Mouse (Mus musculus) kidney, postnatal 14 days (tissue): ENCODE data around the gene Iglon5.

Experiments used
- DNase-seq: peaks from one replicate; pipeline ENCODE4 v3.0.0; 2022; ENCODE audit warnings: mixed read lengths

Gene Iglon5

DNA sequence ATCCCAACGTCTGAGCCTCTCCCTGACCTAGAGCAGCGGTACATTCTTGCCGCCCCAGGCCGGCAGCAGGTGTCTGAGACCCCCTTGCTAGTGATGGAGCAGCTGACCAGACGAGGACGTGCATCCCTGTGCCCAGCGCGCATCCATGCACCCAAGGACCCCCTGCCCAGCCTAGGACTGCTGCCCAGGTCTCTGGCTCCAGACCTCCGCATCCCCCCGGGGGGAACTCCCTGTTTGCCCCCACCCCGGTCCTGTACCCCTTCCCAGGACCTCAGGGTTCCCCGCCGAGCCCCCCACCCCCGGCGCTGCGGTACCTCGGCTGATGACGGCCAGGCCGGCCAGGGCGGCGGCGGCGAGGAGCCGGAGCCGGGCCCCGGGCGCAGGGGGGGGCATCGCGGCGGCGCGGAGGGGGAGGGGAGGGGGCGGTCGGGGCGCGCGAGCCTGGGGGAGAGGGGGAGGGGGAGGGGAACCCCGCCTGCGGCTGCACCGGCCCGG lies at the start of gene Iglon5:
Iglon5 (minus strand) TSS at position 445 of the 495 bp plus-strand sequence.
- DNase-seq: no peak

GRCm38 (mm10) chr7:43538524-43538923 lies 48.6 kb upstream of the Iglon5 start:
- DNase-seq: no peak

DNA sequence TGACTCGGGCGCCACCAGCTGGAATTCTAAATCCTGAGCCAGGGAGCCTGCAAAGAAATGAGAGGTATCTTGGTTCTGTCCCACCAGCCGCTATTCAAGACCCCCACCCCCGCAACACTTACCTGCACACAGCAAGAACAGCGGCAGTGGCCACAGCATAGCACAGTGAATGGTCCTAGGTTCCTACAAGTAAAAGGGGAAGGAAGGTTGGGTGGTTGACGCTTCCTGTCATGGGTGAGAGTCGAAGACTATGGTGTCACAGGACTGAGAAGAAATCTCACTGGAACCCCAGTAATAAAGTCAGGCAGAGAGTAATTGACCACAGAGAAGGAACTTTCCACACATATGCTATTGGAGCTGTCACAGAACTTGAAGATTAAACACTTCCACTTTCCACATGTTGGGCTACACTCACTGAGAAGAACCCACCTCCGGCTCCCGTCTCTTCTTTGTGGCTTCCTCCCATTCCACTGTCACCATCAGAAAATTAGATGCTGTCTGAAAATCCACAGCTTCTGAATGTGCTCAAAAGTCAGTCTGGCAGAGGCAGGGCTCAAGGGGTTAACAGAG lies 43.1 kb upstream of the Iglon5 start:
- DNase-seq: no peak

DNA sequence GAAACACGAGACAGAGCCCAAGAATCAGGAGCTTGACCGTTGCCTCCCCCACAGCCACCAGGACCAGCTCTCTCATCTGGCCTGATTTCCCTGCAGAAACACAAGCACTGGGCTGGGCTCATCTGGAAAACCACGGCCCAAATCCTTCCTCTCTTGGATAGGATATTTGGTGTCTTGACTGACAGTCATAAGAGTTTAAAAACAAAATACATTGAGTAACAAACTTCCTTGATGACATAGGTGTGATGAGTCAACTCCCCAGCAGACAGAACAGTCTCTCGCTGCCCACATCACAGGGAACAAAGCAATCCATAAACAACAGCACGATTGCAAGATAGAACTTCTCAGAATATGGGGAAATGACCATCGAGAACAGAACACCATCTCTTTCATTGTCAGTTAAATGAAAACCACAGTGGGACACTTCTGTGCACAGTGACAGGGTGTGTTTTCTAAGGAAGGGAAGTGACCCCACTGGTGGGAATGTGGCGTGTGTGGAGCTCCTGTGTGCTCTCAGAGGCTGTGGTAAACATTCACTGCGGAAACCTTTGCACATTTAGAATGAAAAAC lies 40.4 kb upstream of the Iglon5 start:
- no peak for DNase-seq

GRCm38 (mm10) chr7:43525313-43525712 lies 35.4 kb upstream of the Iglon5 start:
- DNase-seq: no peak

DNA sequence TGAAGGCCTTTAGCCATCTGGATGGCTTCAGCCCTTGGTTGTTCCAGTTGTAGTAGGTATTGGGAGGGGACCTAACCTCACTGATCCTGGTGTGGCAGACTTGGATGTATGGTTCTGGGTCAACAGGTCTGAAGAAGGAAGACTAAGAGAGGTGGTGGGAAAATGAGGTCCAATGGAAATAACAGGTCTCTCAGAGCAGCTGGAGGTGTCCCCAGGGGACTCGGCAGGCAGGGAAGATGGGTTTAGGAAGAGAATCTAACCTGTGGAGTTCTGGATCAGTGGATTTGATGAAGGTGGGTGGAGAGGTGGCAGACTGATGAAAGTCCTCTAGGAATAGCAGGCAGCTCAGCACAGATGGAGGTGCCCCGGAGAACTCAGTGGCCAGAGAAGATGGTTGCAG lies 32.9 kb upstream of the Iglon5 start:
- DNase-seq: no peak

DNA sequence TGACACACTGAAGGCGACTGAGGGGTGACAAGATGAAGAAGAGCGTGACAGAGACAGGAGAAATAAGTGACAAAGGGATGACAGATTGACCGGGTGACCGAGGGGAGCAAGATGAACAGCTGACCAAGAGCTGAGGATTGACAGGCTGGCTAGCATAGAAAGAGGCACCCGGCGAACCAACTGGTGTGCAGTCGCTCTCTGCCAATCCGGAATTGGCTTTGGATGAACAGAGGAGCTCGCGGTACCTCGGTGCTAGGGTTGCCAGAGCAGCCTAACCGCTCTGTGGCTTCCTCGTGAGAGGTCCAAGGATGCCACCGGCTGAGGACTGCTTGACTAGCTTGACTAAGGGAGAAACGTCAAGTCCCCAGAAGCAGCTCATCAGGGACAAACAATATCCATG lies 28.5 kb upstream of the Iglon5 start:
- DNase-seq: no peak

GRCm38 (mm10) chr7:43515076-43515475 lies 25.2 kb upstream of the Iglon5 start:
- no peak for DNase-seq

GRCm38 (mm10) chr7:43512519-43512918 lies 22.6 kb upstream of the Iglon5 start:
- no peak for DNase-seq

DNA sequence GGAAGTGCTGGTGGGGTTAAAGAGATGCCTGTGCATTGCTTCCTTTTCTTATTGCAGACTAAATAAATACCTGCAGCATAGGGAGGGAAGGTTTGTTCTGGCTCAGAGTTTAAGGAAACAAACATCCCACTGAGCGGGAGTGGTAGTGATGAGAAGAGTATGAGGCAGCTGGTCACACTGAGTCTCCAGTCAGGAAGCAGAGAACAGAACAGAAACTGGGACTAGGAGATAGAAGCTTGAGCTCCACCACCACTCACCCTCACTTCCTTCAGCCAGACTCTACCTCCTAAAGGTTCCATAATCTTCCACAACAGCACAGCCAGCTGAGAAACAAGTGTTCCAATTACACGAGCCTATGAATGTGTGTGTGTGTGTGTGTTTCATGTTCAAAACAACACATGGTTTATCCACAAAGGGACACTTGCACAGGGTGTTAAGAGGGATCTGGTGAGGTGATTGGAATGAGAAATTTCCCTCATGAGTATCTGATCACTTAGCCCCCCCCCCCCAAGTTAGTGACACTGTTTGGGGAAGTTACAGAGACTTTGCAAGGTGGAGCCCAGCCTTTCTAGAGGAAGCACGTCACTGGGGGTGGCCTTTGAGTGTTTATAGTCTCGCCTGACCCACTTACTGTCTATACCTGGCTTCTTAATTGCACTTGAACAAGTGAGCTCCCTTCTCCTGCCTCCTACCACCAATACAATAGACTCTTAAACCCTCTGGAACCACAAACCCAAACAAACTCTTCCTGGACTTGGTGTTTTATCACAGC lies 22.0 kb upstream of the Iglon5 start:
- no peak for DNase-seq

GRCm38 (mm10) chr7:43495343-43496021 lies 5.6 kb upstream of the Iglon5 start:
- peak; percentile 56 for DNase-seq

- DNase-seq: no peak
These were observed 986 bp upstream of the Iglon5 start for GRCm38 (mm10) chr7:43490861-43491260.

DNA sequence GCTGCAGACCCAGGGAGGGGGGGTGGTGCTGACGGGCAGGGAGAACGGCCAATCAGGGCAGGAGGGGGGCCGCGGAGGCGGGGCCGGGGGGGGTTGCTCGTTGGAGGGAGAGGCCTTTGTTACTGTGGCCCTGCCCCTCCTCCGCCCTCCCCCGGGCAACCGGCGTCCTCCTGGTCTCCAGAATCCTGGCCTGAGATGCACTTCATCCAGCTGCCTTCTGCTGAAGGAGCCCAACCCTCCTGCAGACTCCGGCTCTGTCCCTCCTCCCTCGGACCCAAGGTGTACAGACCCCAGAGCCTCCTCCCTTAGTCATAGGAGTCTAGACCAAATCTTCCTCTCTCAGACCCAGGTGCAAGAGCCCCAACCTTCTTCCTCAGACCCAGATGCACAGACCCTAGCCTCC lies 308 bp upstream of the Iglon5 start:
- DNase-seq: peak; percentile 45

DNA sequence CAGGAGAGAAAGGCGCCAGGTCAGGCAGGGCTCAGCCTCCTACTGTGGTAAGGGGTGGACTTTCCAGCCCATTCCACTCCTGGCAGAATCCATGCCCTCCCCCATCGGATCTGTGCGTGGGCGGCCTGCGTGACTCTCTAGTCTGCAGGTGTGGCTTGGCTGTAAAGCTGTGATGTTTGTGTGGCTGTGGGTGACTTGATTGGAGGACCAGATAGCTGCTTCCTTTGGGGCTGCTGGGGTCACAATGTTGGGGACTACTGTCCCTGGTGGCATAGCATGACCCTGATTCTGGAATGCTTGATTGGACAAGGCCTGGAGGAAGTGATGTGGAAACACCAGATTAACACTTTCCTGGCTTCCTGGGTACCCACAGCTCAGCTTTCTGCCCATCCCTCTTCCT lies 1.2 kb downstream of the Iglon5 start:
- no peak for DNase-seq

- DNase-seq: peak; percentile 24
These were observed 6.6 kb downstream of the Iglon5 start for GRCm38 (mm10) chr7:43483236-43483635.

GRCm38 (mm10) chr7:43482090-43482716 lies 7.7 kb downstream of the Iglon5 start:
- DNase-seq: peak; percentile 37

DNA sequence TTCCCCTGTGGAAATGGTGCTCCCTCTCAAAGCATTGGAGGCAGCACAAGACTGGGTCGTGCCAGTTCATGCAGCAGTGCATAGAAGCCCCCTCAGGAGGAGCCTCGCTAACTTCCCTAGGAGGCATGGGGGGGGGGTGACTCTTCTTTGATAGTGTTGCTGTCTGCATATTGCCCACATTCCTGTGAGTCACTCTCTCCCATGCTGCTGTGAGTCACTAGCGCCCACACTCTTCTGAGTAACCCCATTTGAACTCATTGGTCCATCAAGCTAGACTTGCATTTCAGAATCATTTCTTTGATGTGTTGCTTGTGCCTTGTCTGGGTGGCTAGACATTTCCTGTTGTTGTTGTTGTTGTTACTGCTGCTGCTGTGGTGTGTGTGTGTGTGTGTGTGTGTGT lies 8.7 kb downstream of the Iglon5 start:
- DNase-seq: no peak

GRCm38 (mm10) chr7:43476376-43476775 lies 13.5 kb downstream of the Iglon5 start:
- no peak for DNase-seq

GRCm38 (mm10) chr7:43475706-43476105 lies 14.2 kb downstream of the Iglon5 start:
- no peak for DNase-seq

- DNase-seq: peak; percentile 33
These were observed 19.5 kb downstream of the Iglon5 start for GRCm38 (mm10) chr7:43470373-43470772.

DNA sequence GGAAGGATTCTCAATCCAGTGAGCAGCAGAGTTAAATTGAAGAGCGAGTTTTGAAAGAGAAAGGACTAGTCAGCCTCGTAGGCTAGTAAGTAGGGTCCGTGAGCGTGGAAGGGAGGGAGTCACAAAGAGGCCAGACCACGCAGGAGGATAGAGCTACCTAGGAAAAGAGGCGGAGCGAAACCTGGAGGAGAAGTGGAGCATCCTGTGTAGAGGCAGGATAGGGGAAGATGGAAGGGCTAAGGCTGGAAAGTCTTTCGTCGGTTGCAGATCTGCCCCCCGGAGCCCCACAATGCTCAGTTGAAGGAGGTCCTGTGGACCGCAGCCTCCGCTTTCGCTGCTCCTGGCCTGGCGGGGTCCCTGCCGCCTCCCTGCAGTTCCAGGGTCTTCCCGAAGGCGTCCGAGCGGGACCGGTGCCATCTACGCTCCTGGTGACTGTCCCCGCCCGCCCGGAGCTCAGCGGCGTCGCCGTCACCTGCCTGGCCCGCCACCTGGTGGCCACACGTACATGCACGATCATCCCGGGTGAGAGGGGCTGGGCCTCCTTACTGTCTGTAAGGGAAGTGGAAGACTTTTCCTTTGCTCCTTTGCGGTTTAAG lies 23.7 kb downstream of the Iglon5 start:
- peak; percentile 88 for DNase-seq

DNA sequence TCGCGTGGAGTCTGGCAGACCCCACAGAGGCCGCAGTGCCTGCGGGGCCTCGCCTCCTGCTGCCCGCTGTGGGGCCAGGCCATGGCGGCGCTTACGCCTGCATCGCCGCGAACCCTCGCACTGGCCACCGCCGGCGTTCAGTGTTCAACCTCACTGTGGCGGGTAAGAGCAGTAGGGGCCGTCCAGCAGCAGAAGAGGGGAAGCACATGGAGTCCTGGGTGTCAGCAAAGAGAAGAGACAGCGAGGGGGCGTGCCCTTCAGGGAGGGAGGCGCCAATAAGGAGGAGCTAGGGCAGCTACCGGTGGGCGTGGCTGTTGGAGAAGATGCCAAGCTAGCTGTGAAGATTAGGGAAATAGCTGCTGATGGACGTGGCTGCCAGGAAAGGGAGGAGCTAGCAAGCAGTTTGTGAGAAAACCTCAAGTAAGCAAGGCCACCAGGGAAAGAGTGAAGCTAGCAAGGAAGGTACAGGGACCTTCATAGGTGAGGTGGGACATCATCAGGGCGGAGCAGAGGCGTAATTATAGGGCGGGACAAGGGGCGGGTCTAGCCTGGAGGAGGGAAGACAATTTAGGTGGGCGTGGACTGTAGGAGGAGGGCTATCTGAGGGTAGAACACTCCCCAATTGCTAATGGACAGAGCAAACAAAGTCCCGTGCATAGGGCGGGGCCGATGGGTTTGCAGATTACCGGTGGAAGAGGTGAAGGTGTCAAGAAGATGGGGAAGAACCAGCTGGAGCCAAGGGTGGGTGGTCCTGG lies 24.4 kb downstream of the Iglon5 start:
- peak; percentile 95 for DNase-seq
